In genomic region chr13:69492876-69493463, GRCm38 (mm10) we compare ENCODE assay signal across 8 mouse cellular contexts. TPM values are rescaled to one million over a fixed set of nuclear protein-coding genes. Genes with fewer than 3 reads are reported as not detected.
DNase-seq lines count a peak whose midpoint lies in the region; ATAC-seq and TF ChIP-seq lines count a peak whose summit lies in the region.

No protein-coding gene starts in this region.

- intact Hi-C loops in left cerebral cortex, adult 2 months (cut with DNase I) = no loop called here

- H3K36me3 ChIP-seq in midbrain, embryonic 10.5 days = peaks cover 23% of the 10 kb centered on the region
- peaks cover 3% of the 10 kb centered on the region; the same call in 1 of the 2 replicates for H3K36me3 ChIP-seq in midbrain, embryonic 16.5 days (ENCODE audit: control insufficient read depth, insufficient read depth, low read length)
- H3K36me3 ChIP-seq in myocyte (ENCODE audit: control insufficient read depth, insufficient read depth) = peaks cover 6% of the 10 kb centered on the region

- no peak for TF ChIP-seq POLR2A in myocyte (IDR thresholded peaks at IDR 0.05; ENCODE audit: insufficient read length, low read depth)

- H3K4me3 ChIP-seq in midbrain, embryonic 10.5 days = no peak overlapping the region
- H3K4me3 ChIP-seq in midbrain, embryonic 16.5 days (ENCODE audit: low read depth, low read length) = no peak overlapping the region
- no peak overlapping the region for H3K4me3 ChIP-seq in left cerebral cortex, adult 2 months
- H3K4me3 ChIP-seq in myocyte = no peak overlapping the region

- peak; percentile 43 for DNase-seq in midbrain, embryonic 10.5 days (ENCODE audit: low spot score)
- DNase-seq in Muller cell, postnatal 12 days (ENCODE audit: inconsistent ontology term) = peak; percentile 20
- DNase-seq in cerebellum, adult 11 months = peak; percentile 34
- DNase-seq in left cerebral cortex, adult 2 months (ENCODE audit: extremely low spot score in 1 of 2, low spot score in 2 of 2) = no peak
- DNase-seq in urinary bladder, adult 2 months (ENCODE audit: low spot score) = no peak

- H3ac ChIP-seq in myocyte (ENCODE audit: control insufficient read depth, insufficient read length) = no peak overlapping the region

- H3K79me2 ChIP-seq in myocyte (ENCODE audit: control insufficient read depth, insufficient read depth) = no peaks in the 10 kb centered on the region

- H3K27me3 ChIP-seq in midbrain, embryonic 10.5 days (ENCODE audit: low read depth, poor library complexity, severe bottlenecking) = peaks cover 23% of the 10 kb centered on the region
- peaks cover 4% of the 10 kb centered on the region; the same call in 1 of the 2 replicates for H3K27me3 ChIP-seq in midbrain, embryonic 16.5 days (ENCODE audit: control insufficient read depth, insufficient read depth, low read depth, low read length)
- H3K27me3 ChIP-seq in myocyte (ENCODE audit: control insufficient read depth, insufficient read depth, insufficient read length) = no peaks in the 10 kb centered on the region

- peak; percentile 79 for TF ChIP-seq CTCF in left cerebral cortex, adult 2 months (IDR thresholded peaks at IDR 0.05)

- no peak overlapping the region for H3K9ac ChIP-seq in midbrain, embryonic 16.5 days (ENCODE audit: low read depth, low read length)

- no peak for ATAC-seq in midbrain, embryonic 16.5 days
- ATAC-seq in granulocyte monocyte progenitor cell, adult 5-6 weeks (replicated peaks; ENCODE audit: poor library complexity, severe bottlenecking) = peak; percentile 76

- H3K27ac ChIP-seq in midbrain, embryonic 10.5 days (replicated peaks) = no peak overlapping the region
- no peak overlapping the region for H3K27ac ChIP-seq in midbrain, embryonic 16.5 days (ENCODE audit: low read length)
- 0 out of 2 replicates have a peak overlapping the region, but pooled peaks have one; percentile 32 for H3K27ac ChIP-seq in left cerebral cortex, adult 2 months

- WGBS in midbrain, embryonic 10.5 days = 30% methylated on average over 7 of the region's 7 CpGs
- WGBS in midbrain, embryonic 16.5 days = 36% methylated on average over 7 of the region's 7 CpGs

- H3K9me3 ChIP-seq in midbrain, embryonic 10.5 days (replicated peaks) = no peaks in the 10 kb centered on the region
- no peaks in the 10 kb centered on the region for H3K9me3 ChIP-seq in midbrain, embryonic 16.5 days (replicated peaks; ENCODE audit: control insufficient read depth, low read length, poor library complexity, severe bottlenecking)

- peaks cover 9% of the 10 kb centered on the region for H3K4me1 ChIP-seq in midbrain, embryonic 10.5 days
- H3K4me1 ChIP-seq in midbrain, embryonic 16.5 days (ENCODE audit: control insufficient read depth, insufficient read depth, low read length) = peaks cover 5% of the 10 kb centered on the region; the same call in 1 of the 2 replicates

- no peak overlapping the region for H3K4me2 ChIP-seq in midbrain, embryonic 16.5 days (ENCODE audit: low read length)
- H3K4me2 ChIP-seq in myocyte (ENCODE audit: low read depth) = no peak overlapping the region

TF ChIP-seq in myocyte, 11 proteins besides CTCF, POLR2A, EP300 and RAD21:
- no peak for TF ChIP-seq MYOD1 (IDR thresholded peaks at IDR 0.05; ENCODE audit: control insufficient read depth in 1 of 3, insufficient read length in 2 of 3, low read depth in 2 of 3)
- TF ChIP-seq POLR2AphosphoS2 (IDR thresholded peaks at IDR 0.05; ENCODE audit: insufficient read length, low read depth) = peak; percentile 7

RNA-seq across cellular contexts. Expression of gene Nsun2, which starts 40.6 kb away (rescaled TPM):
- polyA plus RNA-seq in midbrain, embryonic 10.5 days (2016; fragmentation: Nextera tagmentation; extraction: Ambion mirVana) = 125 and 150 TPM in 2 replicates
- polyA plus RNA-seq in midbrain, embryonic 16.5 days (2015; fragmentation: Nextera tagmentation; extraction: Ambion mirVana) = 67.9 and 70.2 TPM in 2 replicates
- total RNA-seq in granulocyte monocyte progenitor cell, adult 5-6 weeks (2014; fragmentation: Nextera tagmentation) = 117 and 132 TPM in 2 replicates
- total RNA-seq in granulocyte monocyte progenitor cell, adult 5-6 weeks (2017) = 217 and 233 TPM in 2 replicates
- total RNA-seq in left cerebral cortex, adult 2 months (2021) = 10 to 100 TPM; 83.2 to 93.0 TPM
- 60.4 TPM for polyA plus RNA-seq in myocyte (2012; fragmentation: generic; extraction: Trizol)
- polyA plus RNA-seq in urinary bladder, adult 2 months (2012; rRNA removed) = 59.3 and 67.8 TPM in 2 replicates

RNA-seq across cellular contexts. Expression of gene Tent4a, which starts 41.4 kb away (rescaled TPM):
- polyA plus RNA-seq in midbrain, embryonic 10.5 days (2016; fragmentation: Nextera tagmentation; extraction: Ambion mirVana) = 4.9 and 5.2 TPM in 2 replicates
- 5.4 and 6.3 TPM in 2 replicates for polyA plus RNA-seq in midbrain, embryonic 16.5 days (2015; fragmentation: Nextera tagmentation; extraction: Ambion mirVana)
- 9.0 and 10.6 TPM in 2 replicates for total RNA-seq in granulocyte monocyte progenitor cell, adult 5-6 weeks (2014; fragmentation: Nextera tagmentation)
- 10.9 and 11.4 TPM in 2 replicates for total RNA-seq in granulocyte monocyte progenitor cell, adult 5-6 weeks (2017)
- total RNA-seq in left cerebral cortex, adult 2 months (2021) = 10 to 100 TPM; 46.5 to 48.2 TPM
- 12.1 TPM for polyA plus RNA-seq in myocyte (2012; fragmentation: generic; extraction: Trizol)
- 13.9 and 15.5 TPM in 2 replicates for polyA plus RNA-seq in urinary bladder, adult 2 months (2012; rRNA removed)

Comparison
In these comparisons a context has a peak if more than half of its experiments do, and no peak if none do; other contexts are left out.
1. DNase-seq: peak in midbrain, embryonic 10.5 days (single experiment), Muller cell, postnatal 12 days (single experiment) and cerebellum, adult 11 months (single experiment); none in left cerebral cortex, adult 2 months (0 of 2) and urinary bladder, adult 2 months (single experiment).